Mouse (Mus musculus): Measurements from ENCODE around the gene Pkdrej. TPM values are rescaled to one million over a fixed set of nuclear protein-coding genes. Genes with fewer than 3 reads are reported as not detected.

Gene Pkdrej
- polyA plus RNA-seq, 2 experiments, result 0.10 to 0.14 TPM

- no peak for TF ChIP-seq CTCF (IDR thresholded peaks at IDR 0.05; ENCODE audit: low read depth)
- TF ChIP-seq EP300 (IDR thresholded peaks at IDR 0.05; ENCODE audit: low read depth), result no peak
- DNase-seq (ENCODE audit: low read depth in 3 of 3, low spot score in 3 of 3), result no peak
- no peak for ATAC-seq (ENCODE audit: insufficient read depth)
- Histone ChIP-seq H3K36me3 (replicated peaks; ENCODE audit: control insufficient read depth, insufficient read depth, low read depth) (no peaks in the 10 kb centered on the region), H3K4me1 (replicated peaks; ENCODE audit: control insufficient read depth in 2 of 2, insufficient read depth in 2 of 2, low read length in 1 of 2) (no peaks in the 10 kb centered on the region), H3K27ac (no peak overlapping the region), H3K4me3 (ENCODE audit: insufficient read depth in 1 of 2, low read depth in 2 of 2, low read length in 2 of 2) (no peak overlapping the region), H3K27me3 (ENCODE audit: control insufficient read depth, insufficient read depth, low read length) (no peaks in the 10 kb centered on the region), H3K9me3 (ENCODE audit: control insufficient read depth, low read length) (no peaks in the 10 kb centered on the region), H3K9ac (replicated peaks) (no peak overlapping the region), H3K4me2 (ENCODE audit: low read depth) (no peak overlapping the region)
- WGBS (ENCODE audit: insufficient replicate concordance), result 21% methylated on average over 1 of the region's 1 CpGs
Measured at GRCm38 (mm10) chr15:85792819-85793218, 28.7 kb downstream of the Pkdrej start.

GRCm38 (mm10) chr15:85791449-85791848 lies 30.1 kb downstream of the Pkdrej start:
- H3K9ac ChIP-seq (replicated peaks), result no peak overlapping the region
- no peaks in the 10 kb centered on the region for H3K27me3 ChIP-seq (ENCODE audit: control insufficient read depth, insufficient read depth, low read length)
- H3K4me1 ChIP-seq (replicated peaks; ENCODE audit: control insufficient read depth in 2 of 2, insufficient read depth in 2 of 2, low read length in 1 of 2), result no peaks in the 10 kb centered on the region
- no peak overlapping the region for H3K4me2 ChIP-seq (ENCODE audit: low read depth)
- WGBS (ENCODE audit: insufficient replicate concordance), result 60% methylated on average over 4 of the region's 4 CpGs
- no peaks in the 10 kb centered on the region for H3K36me3 ChIP-seq (replicated peaks; ENCODE audit: control insufficient read depth, insufficient read depth, low read depth)
- no peak for ATAC-seq (ENCODE audit: insufficient read depth)
- DNase-seq (ENCODE audit: low read depth in 3 of 3, low spot score in 3 of 3), result no peak
- TF ChIP-seq EP300 (IDR thresholded peaks at IDR 0.05; ENCODE audit: low read depth) (no peak), CTCF (IDR thresholded peaks at IDR 0.05; ENCODE audit: low read depth) (no peak)
- H3K4me3 ChIP-seq (ENCODE audit: insufficient read depth in 1 of 2, low read depth in 2 of 2, low read length in 2 of 2), result no peak overlapping the region
- H3K9me3 ChIP-seq (ENCODE audit: control insufficient read depth, low read length), result no peaks in the 10 kb centered on the region
- H3K27ac ChIP-seq, result no peak overlapping the region

GRCm38 (mm10) chr15:85788633-85789032 lies 32.9 kb downstream of the Pkdrej start:
- TF ChIP-seq EP300 (IDR thresholded peaks at IDR 0.05; ENCODE audit: low read depth) (no peak), CTCF (IDR thresholded peaks at IDR 0.05; ENCODE audit: low read depth) (no peak)
- no peak overlapping the region for H3K9ac ChIP-seq (replicated peaks)
- H3K36me3 ChIP-seq (replicated peaks; ENCODE audit: control insufficient read depth, insufficient read depth, low read depth), result no peaks in the 10 kb centered on the region
- H3K4me1 ChIP-seq (replicated peaks; ENCODE audit: control insufficient read depth in 2 of 2, insufficient read depth in 2 of 2, low read length in 1 of 2), result no peaks in the 10 kb centered on the region
- DNase-seq (ENCODE audit: low read depth in 3 of 3, low spot score in 3 of 3) (no peak), ATAC-seq (ENCODE audit: insufficient read depth) (no peak)
- no peak overlapping the region for H3K4me2 ChIP-seq (ENCODE audit: low read depth)
- WGBS (ENCODE audit: insufficient replicate concordance), result 58% methylated on average over 16 of the region's 16 CpGs
- H3K27me3 ChIP-seq (ENCODE audit: control insufficient read depth, insufficient read depth, low read length), result no peaks in the 10 kb centered on the region
- H3K9me3 ChIP-seq (ENCODE audit: control insufficient read depth, low read length), result no peaks in the 10 kb centered on the region
- no peak overlapping the region for H3K27ac ChIP-seq
- no peak overlapping the region for H3K4me3 ChIP-seq (ENCODE audit: insufficient read depth in 1 of 2, low read depth in 2 of 2, low read length in 2 of 2)

- DNase-seq (ENCODE audit: low read depth in 3 of 3, low spot score in 3 of 3) (no peak), ATAC-seq (ENCODE audit: insufficient read depth) (no peak)
- no peaks in the 10 kb centered on the region for H3K36me3 ChIP-seq (replicated peaks; ENCODE audit: control insufficient read depth, insufficient read depth, low read depth)
- H3K4me3 ChIP-seq (ENCODE audit: insufficient read depth in 1 of 2, low read depth in 2 of 2, low read length in 2 of 2), result no peak overlapping the region
- TF ChIP-seq EP300 (IDR thresholded peaks at IDR 0.05; ENCODE audit: low read depth) (no peak), CTCF (IDR thresholded peaks at IDR 0.05; ENCODE audit: low read depth) (no peak)
- H3K9ac ChIP-seq (replicated peaks), result no peak overlapping the region
- no peaks in the 10 kb centered on the region for H3K27me3 ChIP-seq (ENCODE audit: control insufficient read depth, insufficient read depth, low read length)
- 54% methylated on average over 4 of the region's 4 CpGs for WGBS (ENCODE audit: insufficient replicate concordance)
- H3K9me3 ChIP-seq (ENCODE audit: control insufficient read depth, low read length), result no peaks in the 10 kb centered on the region
- no peak overlapping the region for H3K27ac ChIP-seq
- no peaks in the 10 kb centered on the region for H3K4me1 ChIP-seq (replicated peaks; ENCODE audit: control insufficient read depth in 2 of 2, insufficient read depth in 2 of 2, low read length in 1 of 2)
- H3K4me2 ChIP-seq (ENCODE audit: low read depth), result no peak overlapping the region
Measured at GRCm38 (mm10) chr15:85788051-85788450, 33.5 kb downstream of the Pkdrej start.

GRCm38 (mm10) chr15:85787482-85787881 lies 34.1 kb downstream of the Pkdrej start:
- WGBS (ENCODE audit: insufficient replicate concordance), result 68% methylated on average over 6 of the region's 6 CpGs
- peak; percentile 59; the same call in 1 of the 2 replicates for ATAC-seq (ENCODE audit: insufficient read depth)

More at GRCm38 (mm10) chr15:85787482-85787881, 34.1 kb downstream of the Pkdrej start:
- Histone ChIP-seq H3K27ac (no peak overlapping the region), H3K4me3 (ENCODE audit: insufficient read depth in 1 of 2, low read depth in 2 of 2, low read length in 2 of 2) (no peak overlapping the region), H3K9me3 (ENCODE audit: control insufficient read depth, low read length) (no peaks in the 10 kb centered on the region), H3K4me1 (replicated peaks; ENCODE audit: control insufficient read depth in 2 of 2, insufficient read depth in 2 of 2, low read length in 1 of 2) (no peaks in the 10 kb centered on the region), H3K27me3 (ENCODE audit: control insufficient read depth, insufficient read depth, low read length) (no peaks in the 10 kb centered on the region), H3K4me2 (ENCODE audit: low read depth) (no peak overlapping the region), H3K9ac (replicated peaks) (no peak overlapping the region), H3K36me3 (replicated peaks; ENCODE audit: control insufficient read depth, insufficient read depth, low read depth) (no peaks in the 10 kb centered on the region)
- no peak for TF ChIP-seq EP300 (IDR thresholded peaks at IDR 0.05; ENCODE audit: low read depth)
- no peak for TF ChIP-seq CTCF (IDR thresholded peaks at IDR 0.05; ENCODE audit: low read depth)
- DNase-seq (ENCODE audit: low read depth in 3 of 3, low spot score in 3 of 3), result peak in 1 of 3 experiments; percentile 13
